Mouse (Mus musculus): ENCODE results near the gene Col5a2. TPM values are rescaled to one million over a fixed set of nuclear protein-coding genes. Genes with fewer than 3 reads are reported as not detected.

Col5a2 gene
- polyA plus RNA-seq, 1 experiment: 2.9 TPM

DNA sequence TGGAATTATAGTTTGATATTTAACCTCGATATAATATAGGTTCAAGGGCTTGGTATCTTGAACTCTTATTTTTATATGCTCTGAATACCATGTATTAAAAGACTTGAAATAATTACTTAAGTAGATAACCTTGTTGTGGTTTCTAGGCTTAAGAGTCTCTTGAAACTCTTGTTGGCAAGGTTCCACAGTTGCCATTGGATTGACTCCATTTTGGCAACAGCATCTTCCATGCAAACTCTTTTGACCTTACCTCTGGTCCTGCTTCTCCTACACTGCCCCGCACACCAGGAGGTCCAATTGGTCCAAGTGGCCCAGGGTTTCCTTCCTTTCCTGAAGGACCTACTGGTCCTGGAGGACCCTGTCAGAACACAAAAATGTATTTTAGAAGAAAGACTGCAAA lies 121.2 kb downstream of the Col5a2 start:
- DNase-seq: no peak
- no peaks in the 10 kb centered on the region for H3K4me1 ChIP-seq (replicated peaks; ENCODE audit: control insufficient read depth, insufficient read depth, low read length)
- TF ChIP-seq POLR2A (IDR thresholded peaks at IDR 0.05; ENCODE audit: control insufficient read depth, extremely low read depth, insufficient read depth, low read length, poor library complexity) (no peak), CTCF (IDR thresholded peaks at IDR 0.05; ENCODE audit: borderline replicate concordance, control insufficient read depth, extremely low read depth, insufficient read depth, low read length, poor library complexity) (no peak)
- H3K27ac ChIP-seq (ENCODE audit: control insufficient read depth, insufficient read depth, low read length): no peak overlapping the region
- no peaks in the 10 kb centered on the region for H3K36me3 ChIP-seq (ENCODE audit: control insufficient read depth, insufficient read depth, low read length)
- WGBS: 94% methylated on average over 2 of the region's 2 CpGs
- no peaks in the 10 kb centered on the region for H3K27me3 ChIP-seq (ENCODE audit: control insufficient read depth, insufficient read depth, low read length)
- H3K4me3 ChIP-seq (ENCODE audit: control insufficient read depth, insufficient read depth, low read length): no peak overlapping the region

DNA sequence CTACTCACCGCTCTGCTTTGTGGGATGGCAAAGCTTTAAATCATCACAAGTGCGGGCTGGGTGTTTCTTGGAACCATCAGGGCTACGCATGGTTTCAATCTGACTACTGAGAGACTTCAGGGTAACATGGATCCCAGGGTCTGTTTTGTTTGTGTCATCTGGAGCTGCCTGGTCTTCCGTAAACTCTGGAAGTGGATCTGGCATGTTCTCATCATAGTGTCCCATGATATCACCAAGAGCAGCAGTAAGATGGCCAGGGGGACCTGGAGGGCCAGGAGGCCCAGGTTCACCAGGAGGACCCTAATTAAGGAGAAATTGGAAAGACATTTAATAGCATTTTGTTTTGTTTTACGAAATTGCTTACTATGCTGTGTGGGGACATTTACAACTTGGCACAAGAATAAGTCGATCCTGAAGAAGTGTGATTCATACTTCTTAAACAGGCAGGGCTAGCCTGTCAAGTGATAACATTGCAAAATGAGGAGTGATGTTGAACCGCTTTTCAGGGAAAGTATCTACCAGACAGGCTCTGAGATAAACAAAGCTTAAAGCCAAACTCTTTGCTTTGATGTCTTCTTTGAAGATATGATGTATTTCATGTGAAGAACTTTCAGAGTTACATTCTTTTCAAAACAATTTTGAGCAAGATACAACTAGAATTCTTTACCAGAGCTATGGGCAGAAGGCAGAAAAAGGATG lies 122.9 kb downstream of the Col5a2 start:
- Histone ChIP-seq H3K4me1 (replicated peaks; ENCODE audit: control insufficient read depth, insufficient read depth, low read length) (no peaks in the 10 kb centered on the region), H3K27ac (ENCODE audit: control insufficient read depth, insufficient read depth, low read length) (no peak overlapping the region), H3K36me3 (ENCODE audit: control insufficient read depth, insufficient read depth, low read length) (no peaks in the 10 kb centered on the region), H3K4me3 (ENCODE audit: control insufficient read depth, insufficient read depth, low read length) (no peak overlapping the region), H3K27me3 (ENCODE audit: control insufficient read depth, insufficient read depth, low read length) (no peaks in the 10 kb centered on the region)
- TF ChIP-seq CTCF (IDR thresholded peaks at IDR 0.05; ENCODE audit: borderline replicate concordance, control insufficient read depth, extremely low read depth, insufficient read depth, low read length, poor library complexity) (no peak), POLR2A (IDR thresholded peaks at IDR 0.05; ENCODE audit: control insufficient read depth, extremely low read depth, insufficient read depth, low read length, poor library complexity) (no peak)
- DNase-seq: no peak
- 94% methylated on average over 7 of the region's 7 CpGs for WGBS

- 42% methylated on average over 1 of the region's 1 CpGs for WGBS
- Histone ChIP-seq H3K4me1 (replicated peaks; ENCODE audit: control insufficient read depth, insufficient read depth, low read length) (no peaks in the 10 kb centered on the region), H3K27ac (ENCODE audit: control insufficient read depth, insufficient read depth, low read length) (no peak overlapping the region), H3K27me3 (ENCODE audit: control insufficient read depth, insufficient read depth, low read length) (no peaks in the 10 kb centered on the region), H3K4me3 (ENCODE audit: control insufficient read depth, insufficient read depth, low read length) (no peak overlapping the region), H3K36me3 (ENCODE audit: control insufficient read depth, insufficient read depth, low read length) (no peaks in the 10 kb centered on the region)
- DNase-seq: no peak
- no peak for TF ChIP-seq CTCF (IDR thresholded peaks at IDR 0.05; ENCODE audit: borderline replicate concordance, control insufficient read depth, extremely low read depth, insufficient read depth, low read length, poor library complexity)
- TF ChIP-seq POLR2A (IDR thresholded peaks at IDR 0.05; ENCODE audit: control insufficient read depth, extremely low read depth, insufficient read depth, low read length, poor library complexity): no peak
Observed at GRCm38 (mm10) chr1:45365427-45365826, 137.7 kb downstream of the Col5a2 start.

GRCm38 (mm10) chr1:45363274-45363673 lies 139.8 kb downstream of the Col5a2 start:
- H3K27ac ChIP-seq (ENCODE audit: control insufficient read depth, insufficient read depth, low read length): no peak overlapping the region
- no peaks in the 10 kb centered on the region for H3K36me3 ChIP-seq (ENCODE audit: control insufficient read depth, insufficient read depth, low read length)
- WGBS: 94% methylated on average over 2 of the region's 2 CpGs
- H3K4me3 ChIP-seq (ENCODE audit: control insufficient read depth, insufficient read depth, low read length): no peak overlapping the region
- DNase-seq: no peak
- TF ChIP-seq POLR2A (IDR thresholded peaks at IDR 0.05; ENCODE audit: control insufficient read depth, extremely low read depth, insufficient read depth, low read length, poor library complexity) (no peak), CTCF (IDR thresholded peaks at IDR 0.05; ENCODE audit: borderline replicate concordance, control insufficient read depth, extremely low read depth, insufficient read depth, low read length, poor library complexity) (no peak)
- H3K4me1 ChIP-seq (replicated peaks; ENCODE audit: control insufficient read depth, insufficient read depth, low read length): no peaks in the 10 kb centered on the region
- H3K27me3 ChIP-seq (ENCODE audit: control insufficient read depth, insufficient read depth, low read length): no peaks in the 10 kb centered on the region

GRCm38 (mm10) chr1:45359673-45360072 lies 143.4 kb downstream of the Col5a2 start:
- no peak for TF ChIP-seq CTCF (IDR thresholded peaks at IDR 0.05; ENCODE audit: borderline replicate concordance, control insufficient read depth, extremely low read depth, insufficient read depth, low read length, poor library complexity)
- TF ChIP-seq POLR2A (IDR thresholded peaks at IDR 0.05; ENCODE audit: control insufficient read depth, extremely low read depth, insufficient read depth, low read length, poor library complexity): no peak
- H3K36me3 ChIP-seq (ENCODE audit: control insufficient read depth, insufficient read depth, low read length): no peaks in the 10 kb centered on the region
- no peak overlapping the region for H3K27ac ChIP-seq (ENCODE audit: control insufficient read depth, insufficient read depth, low read length)
- no peaks in the 10 kb centered on the region for H3K4me1 ChIP-seq (replicated peaks; ENCODE audit: control insufficient read depth, insufficient read depth, low read length)
- no peak overlapping the region for H3K4me3 ChIP-seq (ENCODE audit: control insufficient read depth, insufficient read depth, low read length)
- no peak for DNase-seq
- 93% methylated on average over 2 of the region's 2 CpGs for WGBS
- no peaks in the 10 kb centered on the region for H3K27me3 ChIP-seq (ENCODE audit: control insufficient read depth, insufficient read depth, low read length)

DNA sequence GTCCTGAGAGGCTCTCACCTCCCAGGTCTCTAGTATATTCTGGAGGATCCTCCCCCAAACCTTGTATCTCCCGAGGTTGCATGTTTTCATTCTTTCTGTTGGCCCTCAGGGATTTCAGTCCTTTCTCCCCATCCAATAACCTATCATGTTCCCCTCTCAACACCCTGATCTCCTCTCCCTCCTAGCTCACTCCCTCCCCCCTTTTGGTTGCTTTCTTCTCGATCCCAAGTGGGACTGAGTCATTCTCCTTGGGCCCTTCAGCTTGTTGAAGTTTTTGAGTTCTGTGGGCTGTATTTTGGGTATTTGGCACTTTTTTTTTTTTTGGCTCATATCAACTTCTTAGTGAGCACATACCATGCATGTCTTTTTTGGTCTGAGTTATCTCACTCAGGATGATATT lies 143.9 kb downstream of the Col5a2 start:
- 76% methylated on average over 2 of the region's 2 CpGs for WGBS
- DNase-seq: no peak
- Histone ChIP-seq H3K27me3 (ENCODE audit: control insufficient read depth, insufficient read depth, low read length) (no peaks in the 10 kb centered on the region), H3K27ac (ENCODE audit: control insufficient read depth, insufficient read depth, low read length) (no peak overlapping the region), H3K4me1 (replicated peaks; ENCODE audit: control insufficient read depth, insufficient read depth, low read length) (no peaks in the 10 kb centered on the region), H3K4me3 (ENCODE audit: control insufficient read depth, insufficient read depth, low read length) (no peak overlapping the region), H3K36me3 (ENCODE audit: control insufficient read depth, insufficient read depth, low read length) (no peaks in the 10 kb centered on the region)
- no peak for TF ChIP-seq CTCF (IDR thresholded peaks at IDR 0.05; ENCODE audit: borderline replicate concordance, control insufficient read depth, extremely low read depth, insufficient read depth, low read length, poor library complexity)
- no peak for TF ChIP-seq POLR2A (IDR thresholded peaks at IDR 0.05; ENCODE audit: control insufficient read depth, extremely low read depth, insufficient read depth, low read length, poor library complexity)

DNA sequence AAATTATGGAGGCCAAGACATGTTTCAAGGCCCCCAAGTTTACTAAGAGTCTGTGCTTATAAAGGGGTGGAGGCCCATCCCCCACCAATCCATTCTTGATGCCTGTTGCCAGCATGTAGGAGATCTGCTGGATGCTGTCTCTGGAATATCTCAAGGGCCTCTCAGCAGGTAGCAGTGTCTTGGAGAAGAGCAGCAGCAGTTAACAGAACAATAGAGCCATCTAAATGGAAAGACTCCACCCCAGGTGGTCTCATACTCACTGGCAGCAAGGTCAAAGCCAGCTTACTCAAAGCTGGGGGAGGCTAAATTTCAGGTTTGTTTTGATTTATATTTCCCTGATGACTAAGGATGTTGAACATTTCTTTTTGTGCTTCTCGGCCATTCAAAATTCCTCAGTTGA lies 145.1 kb downstream of the Col5a2 start:
- Histone ChIP-seq H3K4me3 (ENCODE audit: control insufficient read depth, insufficient read depth, low read length) (no peak overlapping the region), H3K4me1 (replicated peaks; ENCODE audit: control insufficient read depth, insufficient read depth, low read length) (no peaks in the 10 kb centered on the region), H3K36me3 (ENCODE audit: control insufficient read depth, insufficient read depth, low read length) (no peaks in the 10 kb centered on the region), H3K27me3 (ENCODE audit: control insufficient read depth, insufficient read depth, low read length) (no peaks in the 10 kb centered on the region), H3K27ac (ENCODE audit: control insufficient read depth, insufficient read depth, low read length) (no peak overlapping the region)
- DNase-seq: no peak
- TF ChIP-seq POLR2A (IDR thresholded peaks at IDR 0.05; ENCODE audit: control insufficient read depth, extremely low read depth, insufficient read depth, low read length, poor library complexity): no peak
- TF ChIP-seq CTCF (IDR thresholded peaks at IDR 0.05; ENCODE audit: borderline replicate concordance, control insufficient read depth, extremely low read depth, insufficient read depth, low read length, poor library complexity): no peak
- 81% methylated on average over 1 of the region's 1 CpGs for WGBS
